Mouse (Mus musculus) liver, embryonic 14.5 days (tissue): Measurements from ENCODE around the gene Zfp553.

ENCODE experiments used
- CTCF ChIP-seq: IDR thresholded peaks from 2 replicates; pipeline ENCODE4 v1.5.1; 2016; ENCODE audit warnings: antibody characterized with exemption, low read depth, control low read depth
- EP300 ChIP-seq: IDR thresholded peaks from 2 replicates; pipeline ENCODE4 v1.6.1; 2016; ENCODE audit warnings: antibody characterized with exemption, low read depth

DNA sequence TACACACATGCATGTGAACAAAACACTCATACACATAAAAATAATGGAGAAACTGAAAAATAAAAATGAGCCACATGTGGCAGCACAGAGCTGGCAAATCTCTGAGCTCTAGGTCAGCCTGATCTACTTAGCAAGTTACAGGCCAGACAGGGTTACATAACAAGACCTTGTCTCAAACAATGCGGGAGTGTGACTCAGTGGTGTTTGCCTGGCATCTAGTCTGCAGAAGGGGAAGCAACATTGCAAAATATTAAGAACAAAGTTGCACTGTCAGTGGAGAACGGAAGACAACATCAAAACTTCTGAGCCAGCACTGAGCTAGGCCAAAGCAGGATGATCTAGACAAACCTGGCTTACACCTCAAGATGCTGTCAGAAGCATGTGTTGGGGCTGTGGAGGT lies 37.4 kb downstream of the Zfp553 start:
- TF ChIP-seq CTCF (no peak), EP300 (no peak)
